Mouse (Mus musculus): Measurements from ENCODE around the gene Ildr1. TPM values are rescaled to one million over a fixed set of nuclear protein-coding genes. Genes with fewer than 3 reads are reported as not detected.

The Ildr1 gene
- total RNA-seq, 1 experiment from 2014 or later, result not detected

DNA sequence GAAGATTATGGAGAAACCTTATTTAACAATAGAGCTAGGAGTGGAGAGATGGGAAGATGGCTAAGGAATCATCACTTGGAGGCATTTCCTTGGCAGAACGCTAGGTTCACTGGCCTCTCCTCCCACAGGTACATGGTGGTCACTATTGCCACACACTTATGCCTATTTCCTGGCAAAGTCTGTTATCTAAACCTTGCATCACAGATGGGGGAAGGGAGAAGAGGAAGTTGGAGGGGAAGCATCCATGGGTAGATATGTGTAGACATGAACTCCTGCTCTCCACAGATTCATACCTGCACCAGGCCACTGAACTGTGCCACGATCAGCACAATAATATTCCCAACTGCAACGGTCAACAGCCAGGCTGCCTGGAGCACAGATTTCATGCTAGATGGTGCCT, 58.2 kb downstream of the Ildr1 start:
- ATAC-seq (replicated peaks; ENCODE audit: low read depth, poor library complexity, severe bottlenecking), result 0 out of 2 replicates have a peak, but pooled peaks have one; percentile 18

DNA sequence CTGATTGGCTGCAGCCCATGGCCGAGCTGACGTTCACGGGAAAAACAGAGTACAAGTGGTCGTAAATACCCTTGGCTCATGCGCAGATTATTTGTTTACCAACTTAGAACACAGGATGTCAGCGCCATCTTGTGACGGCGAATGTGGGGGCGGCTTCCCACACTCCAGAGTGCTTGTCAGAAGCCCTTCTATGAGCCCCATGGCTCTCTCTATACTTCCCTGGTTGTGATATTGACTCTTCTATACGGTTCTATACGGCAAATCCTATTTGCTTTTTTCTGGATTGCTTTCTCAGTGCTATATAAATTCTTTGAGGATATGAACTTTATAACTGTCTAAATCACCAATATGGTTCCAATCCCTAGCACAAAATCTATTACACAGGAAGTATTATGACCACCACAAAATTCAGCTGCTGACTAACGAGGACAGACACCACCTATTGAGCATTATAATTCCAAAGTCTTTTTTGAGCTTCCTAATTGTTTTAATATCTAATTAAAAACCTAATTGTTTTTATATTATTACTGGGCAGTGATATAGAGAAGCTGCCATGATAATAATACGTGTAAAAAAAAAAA, 76.5 kb downstream of the Ildr1 start:
- ATAC-seq (replicated peaks; ENCODE audit: low read depth, poor library complexity, severe bottlenecking), result peak; percentile 76

DNA sequence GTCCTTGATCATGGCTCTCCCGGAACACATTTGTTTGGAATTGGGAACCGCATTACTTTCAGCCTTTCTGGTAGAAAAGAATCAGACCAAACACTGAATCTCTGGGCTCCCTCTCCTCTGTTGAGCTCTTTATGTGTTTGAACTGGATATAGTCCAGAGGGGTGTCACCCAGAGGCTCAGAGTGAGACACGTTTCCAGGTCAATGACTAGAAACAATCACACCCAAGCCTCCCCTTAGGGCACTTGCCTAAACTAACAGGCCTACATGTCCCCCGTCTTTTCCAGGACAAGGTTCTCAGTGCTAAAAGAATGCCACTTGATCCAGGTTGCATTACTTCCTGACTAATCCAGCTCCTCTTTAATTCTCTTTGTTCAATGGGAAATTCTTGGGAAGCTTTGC, 77.1 kb downstream of the Ildr1 start:
- ATAC-seq (replicated peaks; ENCODE audit: low read depth, poor library complexity, severe bottlenecking), result no peak

DNA sequence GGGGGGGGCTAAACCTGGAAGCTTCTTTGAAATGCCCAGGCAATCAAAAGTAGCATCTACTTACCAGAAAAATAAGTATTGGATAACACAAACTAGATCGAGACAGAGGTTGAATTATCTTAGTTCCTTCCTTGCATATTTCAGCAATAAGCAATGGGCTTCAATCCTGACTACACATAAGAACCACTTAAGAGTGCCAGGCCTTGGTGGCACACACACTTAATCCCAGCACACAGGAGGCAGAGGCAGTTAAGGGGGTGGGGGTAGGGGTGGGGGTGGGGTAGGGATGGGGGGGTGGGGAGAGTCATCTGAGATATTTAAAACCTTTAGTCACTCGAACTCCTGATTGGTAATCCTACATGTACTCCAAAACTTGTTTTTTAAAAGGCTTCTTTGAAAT, 77.5 kb downstream of the Ildr1 start:
- no peak for ATAC-seq (replicated peaks; ENCODE audit: low read depth, poor library complexity, severe bottlenecking)

DNA sequence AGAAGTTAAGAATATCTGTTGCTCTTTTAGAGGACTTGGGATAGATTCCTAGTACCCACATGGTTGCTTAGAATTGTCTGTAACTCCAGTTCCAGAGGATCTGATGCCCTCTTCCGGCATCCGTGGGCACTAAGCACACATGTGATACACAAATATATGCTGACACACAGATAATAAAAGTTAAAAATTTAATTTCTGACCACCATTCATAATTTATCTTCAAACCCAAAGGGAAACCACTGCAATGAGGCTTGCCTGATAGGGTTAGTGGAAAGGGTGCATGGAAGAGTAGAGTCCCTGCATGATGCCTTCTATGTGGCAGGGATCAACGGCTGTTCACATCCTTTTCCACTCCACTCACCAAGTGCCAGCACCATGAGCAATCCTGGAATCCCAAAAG, 77.9 kb downstream of the Ildr1 start:
- ATAC-seq (replicated peaks; ENCODE audit: low read depth, poor library complexity, severe bottlenecking), result peak; percentile 56

DNA sequence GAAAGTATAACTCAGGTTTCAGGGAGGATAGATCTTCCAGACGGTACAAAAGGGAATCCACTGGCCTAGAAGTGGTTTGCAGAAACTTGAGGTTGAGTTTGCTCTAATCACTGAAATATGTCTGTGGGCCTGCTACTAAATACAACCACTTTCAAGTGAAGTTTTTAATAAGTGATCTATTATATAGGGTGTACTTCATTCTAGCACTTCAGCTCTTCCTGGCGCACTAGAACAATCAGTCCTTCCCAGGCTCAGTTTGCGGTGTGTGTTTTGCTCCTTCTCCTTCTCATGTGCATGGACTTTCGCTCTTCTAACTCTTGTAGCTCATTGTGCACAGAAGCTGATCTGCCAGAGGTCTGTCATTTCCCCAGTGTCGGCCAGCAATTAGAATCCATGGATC, 79.2 kb downstream of the Ildr1 start:
- no peak for ATAC-seq (replicated peaks; ENCODE audit: low read depth, poor library complexity, severe bottlenecking)

DNA sequence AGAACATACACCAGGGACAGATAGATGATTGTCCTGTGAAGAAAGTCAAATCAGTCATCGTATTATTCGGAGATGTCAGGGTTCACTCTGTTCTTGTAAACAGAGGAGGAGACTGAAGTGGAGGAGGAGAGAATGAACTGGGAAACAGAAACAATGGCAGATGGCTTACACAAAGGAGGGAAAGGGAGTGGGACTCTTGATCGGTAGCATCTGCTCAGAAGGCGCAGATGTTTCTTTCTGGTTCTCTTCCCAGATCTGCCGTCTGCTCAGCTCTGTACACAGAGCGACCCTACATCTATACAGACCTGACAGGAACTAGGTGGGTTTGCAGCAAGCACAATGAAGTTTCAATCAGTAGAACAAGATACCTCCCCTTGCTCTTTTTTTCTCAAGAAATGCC, 81.9 kb downstream of the Ildr1 start:
- no peak for ATAC-seq (replicated peaks; ENCODE audit: low read depth, poor library complexity, severe bottlenecking)

Other genes with a start within 250 kb of the Ildr1 start
- gene Stfa3, start 238.6 kb upstream of the Ildr1 start, total RNA-seq (2017), result not detected in 2 replicates
- not detected in 2 replicates for gene Casr, start 131.8 kb upstream of the Ildr1 start, total RNA-seq (2017)
- gene Cd86, start 27.9 kb upstream of the Ildr1 start, total RNA-seq (2017), result 1.6 and 3.6 TPM in 2 replicates
- 31.8 and 33.6 TPM in 2 replicates for gene Slc15a2, start 91.0 kb downstream of the Ildr1 start, total RNA-seq (2017)
- gene Iqcb1, start 134.4 kb downstream of the Ildr1 start, total RNA-seq (2017), result 32.1 and 47.8 TPM in 2 replicates
- gene Eaf2, start 181.0 kb downstream of the Ildr1 start, total RNA-seq (2017), result not detected in 2 replicates
- 44.5 and 58.3 TPM in 2 replicates for gene Golgb1, start 181.2 kb downstream of the Ildr1 start, total RNA-seq (2017)
- 137 and 146 TPM in 2 replicates for gene Hcls1, start 241.0 kb downstream of the Ildr1 start, total RNA-seq (2017)

Data from common myeloid progenitor, adult 5-6 weeks (primary cell).